27 mouse cellular contexts compared by ENCODE assay signal in genomic region chr2:33395053-33395452, GRCm38 (mm10). TPM values are rescaled to one million over a fixed set of nuclear protein-coding genes. Genes with fewer than 3 reads are reported as not detected.
"Had no signal": no experiment of that assay in that cellular context is flagged by ENCODE, and none has a peak within 500 bp of the region (broad histone marks: within the 10 kb centered on the region; RNA-seq: fewer than 3 reads in every experiment).

No protein-coding gene starts in this region.

- H3K4me2 ChIP-seq: embryonic facial prominence, embryonic 12.5 days; embryonic facial prominence, embryonic 13.5 days; embryonic facial prominence, embryonic 15.5 days; forebrain, embryonic 12.5 days; forebrain, embryonic 13.5 days; forebrain, embryonic 15.5 days had no signal

- H3K36me3 ChIP-seq: embryonic facial prominence, embryonic 10.5 days; embryonic facial prominence, embryonic 12.5 days; embryonic facial prominence, embryonic 13.5 days; embryonic facial prominence, embryonic 15.5 days; forebrain, embryonic 10.5 days; forebrain, embryonic 12.5 days; forebrain, embryonic 15.5 days had no signal

- H3K9me3 ChIP-seq: embryonic facial prominence, embryonic 12.5 days; embryonic facial prominence, embryonic 13.5 days; embryonic facial prominence, embryonic 15.5 days; forebrain, embryonic 12.5 days; forebrain, embryonic 13.5 days; forebrain, embryonic 15.5 days had no signal

- H3K27ac ChIP-seq: embryonic facial prominence, embryonic 10.5 days; embryonic facial prominence, embryonic 12.5 days; embryonic facial prominence, embryonic 13.5 days; embryonic facial prominence, embryonic 15.5 days; forebrain, embryonic 10.5 days; forebrain, embryonic 12.5 days; gastrocnemius, adult 2 months; heart, adult 2 months had no signal

- H3K27me3 ChIP-seq: embryonic facial prominence, embryonic 12.5 days; embryonic facial prominence, embryonic 13.5 days; embryonic facial prominence, embryonic 15.5 days; forebrain, embryonic 12.5 days; forebrain, embryonic 13.5 days; forebrain, embryonic 15.5 days had no signal

- DNase-seq: cerebellum, adult 2 months; cerebellum, adult 8-10 months; cerebellum, adult 9-10 months; cerebellum, adult 9-11 months; cerebellum, postnatal 10 days; cerebellum, postnatal 14 days; cerebellum, postnatal 25 days; cerebellum, postnatal 36 days; embryo, embryonic 11 days; forebrain, postnatal 0 days; gastrocnemius, adult 2 months; gastrocnemius, postnatal 10 days; gastrocnemius, postnatal 14 days; gastrocnemius, postnatal 25 days; gastrocnemius, postnatal 36 days; heart, adult 18-20 months; heart, adult 2 months had no signal

- H3K4me1 ChIP-seq: embryonic facial prominence, embryonic 12.5 days; embryonic facial prominence, embryonic 13.5 days; embryonic facial prominence, embryonic 15.5 days; forebrain, embryonic 10.5 days; forebrain, embryonic 12.5 days had no signal

- H3K4me3 ChIP-seq: embryonic facial prominence, embryonic 10.5 days; embryonic facial prominence, embryonic 12.5 days; embryonic facial prominence, embryonic 13.5 days; embryonic facial prominence, embryonic 15.5 days; erythroblast, embryonic 14.5 days; forebrain, embryonic 10.5 days; forebrain, embryonic 12.5 days; forebrain, embryonic 13.5 days; forebrain, embryonic 15.5 days; gastrocnemius, adult 2 months; heart, adult 2 months had no signal

- ATAC-seq: forebrain, embryonic 13.5 days; forebrain, embryonic 14.5 days; forebrain, postnatal 0 days had no signal

- H3K9ac ChIP-seq: embryonic facial prominence, embryonic 12.5 days; embryonic facial prominence, embryonic 13.5 days; embryonic facial prominence, embryonic 15.5 days; forebrain, embryonic 12.5 days; forebrain, embryonic 13.5 days; forebrain, embryonic 15.5 days; forebrain, postnatal 0 days had no signal

RNA-seq across cellular contexts. Expression of gene Ralgps1, which starts 23.8 kb away (rescaled TPM):
- polyA plus RNA-seq: erythroblast, embryonic 14.5 days had no signal
